ENCODE assay signal across 18 mouse cellular contexts in the genomic region with DNA sequence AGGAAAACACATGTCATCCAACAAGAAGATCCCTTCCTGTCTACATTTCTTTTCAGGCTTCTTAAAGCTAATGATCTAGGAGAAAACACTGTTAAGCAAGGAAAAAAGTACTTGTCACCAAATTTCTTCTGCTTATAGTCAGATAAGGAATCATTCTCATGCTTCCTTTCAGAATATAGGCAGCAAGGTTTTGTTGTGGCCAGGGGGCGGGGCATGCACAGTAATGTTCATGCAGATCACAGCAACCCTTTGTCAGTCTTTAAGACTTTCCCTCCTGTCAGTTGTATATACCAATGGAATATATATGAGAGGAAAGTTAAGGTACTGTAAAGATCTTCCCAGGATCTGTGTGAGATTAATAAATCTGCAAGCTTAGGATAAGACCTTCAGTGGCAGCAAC. TPM values are rescaled to one million over a fixed set of nuclear protein-coding genes. Genes with fewer than 3 reads are reported as not detected.
DNase-seq lines count a peak whose midpoint lies in the region; ATAC-seq and TF ChIP-seq lines count a peak whose summit lies in the region.
"Had no signal": no experiment of that assay in that cellular context is flagged by ENCODE, and none has a peak within 500 bp of the region (broad histone marks: within the 10 kb centered on the region; RNA-seq: fewer than 3 reads in every experiment).

No protein-coding gene starts in this region.

- TF ChIP-seq CTCF in gastrocnemius, adult 2 months (IDR thresholded peaks at IDR 0.05), result no peak

- H3K27ac ChIP-seq in gastrocnemius, adult 2 months, result no peak overlapping the region
- H3K27ac ChIP-seq: embryonic facial prominence, embryonic 10.5 days; forebrain, embryonic 13.5 days; hindbrain, embryonic 10.5 days; hindbrain, embryonic 14.5 days had no signal

- intact Hi-C loops in gastrocnemius, adult 2 months (cut with DNase I), result no loop called here

- peak; percentile 3 for DNase-seq in T-cell, adult 2 months (ENCODE audit: low spot score)
- DNase-seq in thymus, postnatal 0 days (ENCODE audit: low spot score), result peak; percentile 33
- DNase-seq in thymus, postnatal 36 days, result peak; percentile 66 to 71
- DNase-seq in gastrocnemius, postnatal 4 days (ENCODE audit: low spot score in 2 of 2), result no peak
- DNase-seq in gastrocnemius, adult 2 months, result no peak
- no peak for DNase-seq in adrenal gland, postnatal 4 days (ENCODE audit: low spot score in 2 of 2)
- DNase-seq: adrenal gland, adult 8-10 months; adrenal gland, postnatal 36 days; cerebellum, adult 18-20 months; cerebellum, adult 9-11 months; cerebellum, postnatal 36 days; gastrocnemius, postnatal 10 days had no signal

- no peak overlapping the region for H3K4me3 ChIP-seq in gastrocnemius, adult 2 months
- H3K4me3 ChIP-seq: embryonic facial prominence, embryonic 10.5 days; forebrain, embryonic 13.5 days; heart, embryonic 12.5 days; hindbrain, embryonic 10.5 days had no signal

- peak; percentile 89 for ATAC-seq in megakaryocyte-erythroid progenitor cell, adult 5-6 weeks (replicated peaks; ENCODE audit: low FRiP score, low TSS enrichment, poor library complexity, severe bottlenecking)
- ATAC-seq: forebrain, embryonic 13.5 days had no signal

RNA-seq across cellular contexts. Expression of a gene that starts 30.0 kb away (rescaled TPM):
- 7.3 and 9.9 TPM in 2 replicates for total RNA-seq in megakaryocyte-erythroid progenitor cell, adult 5-6 weeks (2014; fragmentation: Nextera tagmentation)
- total RNA-seq in megakaryocyte-erythroid progenitor cell, adult 5-6 weeks (2017), result 5.1 and 5.9 TPM in 2 replicates
- 18.2 and 18.3 TPM in 2 replicates for polyA plus RNA-seq in thymus, postnatal 0 days (2015; fragmentation: Nextera tagmentation; extraction: Ambion mirVana)
- total RNA-seq in gastrocnemius, postnatal 4 days (2021), result 1 to 10 TPM; 1.5 to 1.9 TPM
- total RNA-seq in gastrocnemius, adult 2 months (2021), result 1 to 10 TPM; 1.2 to 1.9 TPM
- total RNA-seq in adrenal gland, postnatal 4 days (2021), result 1 to 10 TPM; 2.0 to 3.1 TPM

Comparison
In these comparisons a context has a peak if more than half of its experiments do, and no peak if none do; other contexts are left out.
1. DNase-seq: peak in T-cell, adult 2 months (single experiment), thymus, postnatal 0 days (single experiment) and thymus, postnatal 36 days (2 of 2); none in gastrocnemius, postnatal 4 days (0 of 2), gastrocnemius, adult 2 months (single experiment) and adrenal gland, postnatal 4 days (0 of 2).